Mouse (Mus musculus) G1E (cell line): Measurements from ENCODE around the gene Angpt4. TPM values are rescaled to one million over a fixed set of nuclear protein-coding genes. Genes with fewer than 3 reads are reported as not detected.

Experiments
- ATAC-seq: 2 replicates; pipeline ENCODE4 v1.8.0; 2016; ENCODE audit warnings: mild to moderate bottlenecking; ENCODE audit not compliant: insufficient number of reproducible peaks, poor library complexity, low FRiP score, severe bottlenecking; ENCODE audit errors: extremely low read depth
- DNase-seq: peaks from one replicate; pipeline ENCODE4 v3.0.0; 2012; ENCODE audit warnings: low spot score
- H3K27me3 ChIP-seq: 2 replicates; pipeline ENCODE4 v1.6.1; 2012; ENCODE audit warnings: mild to moderate bottlenecking, low read length, inconsistent platforms; ENCODE audit not compliant: insufficient read depth
- H3K36me3 ChIP-seq: replicated peaks from 2 replicates; pipeline ENCODE3; 2012; ENCODE audit warnings: mild to moderate bottlenecking, inconsistent platforms
- H3K4me1 ChIP-seq: 2 replicates; pipeline ENCODE4 v1.6.1; 2012; ENCODE audit warnings: low read depth, low read length, inconsistent platforms, mixed read lengths; ENCODE audit not compliant: insufficient read depth
- H3K4me3 ChIP-seq: 2 replicates; pipeline ENCODE4 v1.5.1; 2012; ENCODE audit warnings: low read depth, mild to moderate bottlenecking, inconsistent platforms, low read length, moderate library complexity, mixed read lengths
- H3K9me3 ChIP-seq: replicated peaks from 2 replicates; pipeline ENCODE4 v1.6.1; 2012; ENCODE audit warnings: inconsistent platforms
- CTCF ChIP-seq: IDR thresholded peaks from 2 replicates; pipeline ENCODE4 v1.5.1; 2012; ENCODE audit warnings: low read depth, low read length, inconsistent platforms, mixed read lengths
- GATA1 ChIP-seq: IDR thresholded peaks from 2 replicates; pipeline ENCODE4 v1.6.1; 2012; ENCODE audit warnings: borderline replicate concordance, low read length, inconsistent platforms, mixed read lengths
- GATA2 ChIP-seq: IDR thresholded peaks from 2 replicates; pipeline ENCODE4 v1.6.1; 2012; ENCODE audit warnings: low read depth, low read length, inconsistent platforms, borderline replicate concordance
- POLR2AphosphoS5 ChIP-seq: IDR thresholded peaks from 2 replicates; pipeline ENCODE4 v1.6.1; 2012; ENCODE audit warnings: low read depth, low read length, inconsistent platforms; ENCODE audit not compliant: insufficient replicate concordance
- TAL1 ChIP-seq: conservative IDR thresholded peaks from 2 replicates; pipeline ENCODE4 v1.6.1; 2012; ENCODE audit warnings: low read depth, low read length, inconsistent platforms, mixed read lengths
- polyA plus RNA-seq: library from polyadenylated mRNA; stranded (reverse); fragments of >175 nt; gene quantifications from 2 replicates; pipeline ENCODE4 v1.2.3, GENCODE M21; 2012
- total RNA-seq, 2 experiments: library from RNA; stranded (forward) in 1 of 2; stranded (reverse) in 1 of 2; fragments of 200-1000 nt in 1 of 2; fragments of >200 nt in 1 of 2; fragmentation: Nextera tagmentation in 1 of 2; gene quantifications; 2 replicates each; pipeline ENCODE4 v1.2.3; 2014 to 2017

Angpt4 gene
- total and polyA plus RNA-seq, 3 experiments: not detected

DNA sequence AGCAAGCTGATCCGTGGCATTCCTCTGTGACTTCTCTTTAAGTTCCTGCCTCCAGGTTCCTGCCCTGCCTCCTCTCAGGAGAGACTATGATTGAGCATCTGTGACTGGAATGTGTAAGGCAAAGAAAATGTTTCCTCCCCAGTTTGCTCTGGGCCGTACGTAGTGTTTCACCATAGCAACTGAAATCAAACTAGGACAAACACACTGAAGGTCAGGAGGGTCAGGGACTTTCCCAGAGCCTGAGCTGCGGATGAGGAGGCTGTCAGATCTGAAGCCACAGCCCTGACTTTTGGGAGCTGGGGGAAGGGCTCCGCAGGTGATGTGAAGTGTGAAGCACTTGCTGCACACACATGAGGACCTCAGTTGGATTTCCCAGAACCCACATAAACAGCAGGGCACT, 48.3 kb downstream of the Angpt4 start:
- H3K36me3 ChIP-seq: no peaks in the 10 kb centered on the region
- 0 out of 2 replicates have a peak, but pooled peaks cover 3% of the 10 kb centered on the region for H3K4me1 ChIP-seq
- no peaks in the 10 kb centered on the region for H3K9me3 ChIP-seq
- no peak for ATAC-seq
- no peak for TF ChIP-seq CTCF
- no peak for TF ChIP-seq GATA2
- TF ChIP-seq POLR2AphosphoS5: no peak
- no peak for TF ChIP-seq TAL1
- no peak for TF ChIP-seq GATA1
- no peak overlapping the region for H3K4me3 ChIP-seq
- H3K27me3 ChIP-seq: no peaks in the 10 kb centered on the region
- no peak for DNase-seq

DNA sequence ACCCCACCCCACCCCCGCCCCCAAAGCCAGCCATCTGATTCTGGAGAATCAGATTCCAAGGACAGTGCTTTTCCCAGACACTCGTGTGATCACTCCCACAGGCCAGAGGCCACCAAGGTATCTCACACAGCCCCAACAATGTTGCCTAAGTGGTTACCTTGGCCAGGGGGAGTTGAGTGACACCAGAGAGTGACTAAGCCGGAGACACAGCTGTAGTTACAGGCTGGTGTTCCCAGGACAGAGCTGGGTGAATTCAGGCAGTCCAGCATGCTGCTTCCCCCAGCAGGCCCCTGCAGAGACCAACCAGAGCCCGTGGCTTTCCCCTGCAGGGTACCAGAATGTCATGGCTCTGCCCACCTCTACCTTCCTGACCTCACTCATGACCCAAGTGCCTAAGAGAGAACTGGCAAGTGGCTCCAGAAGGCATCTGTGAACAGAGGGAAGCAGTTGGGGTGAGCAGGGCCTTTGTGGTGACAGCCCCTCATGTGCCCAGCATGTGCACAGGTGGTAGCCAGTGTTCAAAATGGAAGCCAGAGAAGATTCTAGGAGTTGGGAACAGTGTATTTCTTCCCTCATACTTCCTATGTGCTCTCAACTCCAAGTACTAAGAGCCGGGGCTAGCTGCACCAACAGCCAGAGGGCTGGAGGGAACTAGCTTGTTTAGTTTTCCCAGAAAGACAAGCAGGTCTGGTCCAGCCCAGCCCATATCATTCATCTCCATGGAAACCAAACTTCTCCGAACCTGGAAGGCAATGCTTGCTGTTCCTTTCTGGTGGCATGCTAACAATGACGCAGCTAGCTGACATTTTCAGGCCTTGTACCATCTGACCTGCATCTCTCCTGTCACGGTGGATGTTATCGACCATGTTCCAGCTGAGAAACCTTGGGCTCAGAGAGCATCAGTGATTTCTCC, 50.5 kb downstream of the Angpt4 start:
- Histone ChIP-seq H3K4me3 (no peak overlapping the region), H3K9me3 (no peaks in the 10 kb centered on the region), H3K27me3 (no peaks in the 10 kb centered on the region), H3K36me3 (no peaks in the 10 kb centered on the region), H3K4me1 (0 out of 2 replicates have a peak, but pooled peaks cover 3% of the 10 kb centered on the region)
- ATAC-seq: no peak
- no peak for DNase-seq
- no peak for TF ChIP-seq POLR2AphosphoS5
- TF ChIP-seq GATA2: no peak
- TF ChIP-seq CTCF: no peak
- TF ChIP-seq GATA1: no peak
- TF ChIP-seq TAL1: no peak

DNA sequence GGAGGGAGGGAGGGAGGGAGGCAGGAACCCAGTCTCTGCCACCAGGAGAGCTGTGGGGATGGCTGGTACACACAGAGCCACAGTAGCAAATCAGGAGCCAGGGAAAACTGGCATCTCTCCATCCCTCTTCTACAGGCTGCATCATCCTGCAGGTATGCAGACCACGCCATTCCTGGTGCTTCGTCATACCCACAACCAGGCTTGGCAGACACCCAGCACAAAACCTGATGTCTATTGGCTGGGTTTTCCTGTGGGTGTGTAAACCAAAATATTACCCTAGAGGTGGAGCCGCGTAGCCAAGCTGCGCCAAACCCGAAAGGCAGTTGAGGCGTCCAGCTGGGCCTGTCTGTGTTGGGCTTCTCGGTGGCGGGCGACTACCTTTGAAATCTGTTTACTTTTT, 51.5 kb downstream of the Angpt4 start:
- DNase-seq (no peak), ATAC-seq (no peak)
- Histone ChIP-seq H3K36me3 (peaks cover 4% of the 10 kb centered on the region), H3K4me1 (0 out of 2 replicates have a peak, but pooled peaks cover 3% of the 10 kb centered on the region), H3K4me3 (no peak overlapping the region), H3K9me3 (no peaks in the 10 kb centered on the region), H3K27me3 (no peaks in the 10 kb centered on the region)
- TF ChIP-seq GATA1: no peak
- no peak for TF ChIP-seq POLR2AphosphoS5
- no peak for TF ChIP-seq CTCF
- TF ChIP-seq GATA2: no peak
- no peak for TF ChIP-seq TAL1

DNA sequence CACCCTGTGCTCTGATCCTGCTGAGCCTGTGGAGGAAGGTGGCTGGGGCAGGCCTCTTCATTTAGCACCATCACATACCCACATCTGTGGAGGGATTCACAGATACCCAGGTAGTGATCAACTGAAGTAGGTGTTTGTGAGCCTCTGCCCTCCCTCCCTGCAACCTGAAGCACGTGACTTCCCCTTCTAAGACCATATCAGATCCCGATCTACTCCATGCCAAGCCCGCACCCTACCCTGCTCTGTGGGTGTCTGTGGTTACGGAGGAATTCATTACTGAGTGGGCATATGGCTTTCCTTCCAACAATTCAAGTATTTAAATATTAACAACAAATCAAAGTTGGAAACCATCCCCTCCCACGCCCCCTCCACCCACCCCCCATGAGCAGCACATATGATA, 52.3 kb downstream of the Angpt4 start:
- TF ChIP-seq POLR2AphosphoS5 (no peak), CTCF (no peak), TAL1 (no peak), GATA1 (no peak)
- no peak for ATAC-seq
- H3K4me1 ChIP-seq: peaks cover 6% of the 10 kb centered on the region; the same call in 1 of the 2 replicates

DNA sequence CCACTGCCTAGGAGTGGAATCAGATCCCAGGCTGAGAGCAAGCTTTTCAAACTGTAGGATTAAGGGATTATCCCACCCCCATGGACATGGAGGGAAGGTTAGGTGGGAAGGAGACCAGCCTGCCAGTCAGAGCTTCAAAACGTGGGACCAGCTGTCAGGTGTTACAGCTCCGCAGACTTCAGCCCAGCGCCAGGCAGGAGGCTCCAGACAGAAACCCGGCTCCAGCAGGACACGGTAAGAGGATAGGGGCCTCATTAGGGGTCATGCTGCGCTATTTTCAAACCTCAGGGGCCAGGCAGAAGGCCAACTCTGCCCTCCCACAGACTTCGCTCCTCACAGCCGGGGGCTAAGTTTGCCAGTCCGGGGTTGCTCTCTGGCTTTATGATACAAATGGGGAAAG, 53.0 kb downstream of the Angpt4 start:
- no peaks in the 10 kb centered on the region for H3K27me3 ChIP-seq
- ATAC-seq (no peak), DNase-seq (no peak)
- H3K36me3 ChIP-seq: peaks cover 18% of the 10 kb centered on the region
- TF ChIP-seq GATA1: no peak
- TF ChIP-seq GATA2: no peak
- TF ChIP-seq CTCF: no peak
- TF ChIP-seq POLR2AphosphoS5: no peak
- no peak for TF ChIP-seq TAL1
- no peaks in the 10 kb centered on the region for H3K9me3 ChIP-seq
- H3K4me1 ChIP-seq: peaks cover 6% of the 10 kb centered on the region; the same call in 1 of the 2 replicates
- no peak overlapping the region for H3K4me3 ChIP-seq

More for the DNA sequence above, 52.3 kb downstream of the Angpt4 start:
- peaks cover 11% of the 10 kb centered on the region for H3K36me3 ChIP-seq
- H3K4me3 ChIP-seq: no peak overlapping the region
- no peak for DNase-seq
- H3K9me3 ChIP-seq: no peaks in the 10 kb centered on the region
- no peaks in the 10 kb centered on the region for H3K27me3 ChIP-seq

DNA sequence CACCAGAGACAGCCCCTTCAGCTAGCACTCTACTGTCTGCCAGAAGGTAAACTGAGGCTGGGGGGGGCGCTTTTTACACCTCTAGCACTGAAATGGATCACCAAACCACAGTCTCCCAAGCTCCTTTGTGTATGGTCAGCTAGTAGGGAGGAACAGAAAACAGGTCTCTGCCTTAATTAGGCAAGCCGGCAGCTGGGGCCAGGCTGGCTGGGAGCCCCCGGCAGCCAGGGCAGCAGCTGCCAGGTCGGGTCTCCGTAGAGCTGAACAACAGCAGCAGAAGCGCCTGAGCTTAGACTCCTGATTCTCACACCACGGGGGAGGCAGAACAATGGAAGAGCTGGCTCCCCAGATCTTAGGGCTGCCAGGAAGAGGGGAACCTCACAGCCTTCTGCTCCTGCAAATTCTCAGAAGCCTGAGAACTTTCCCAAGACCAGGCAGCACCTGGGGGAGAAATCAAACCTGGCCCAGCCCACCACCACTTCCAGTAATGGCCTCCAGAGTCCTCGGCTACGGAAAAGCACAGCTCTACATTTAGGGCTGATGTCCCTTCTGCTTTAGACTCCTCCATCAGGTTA, 56.3 kb downstream of the Angpt4 start:
- Histone ChIP-seq H3K36me3 (peaks cover 51% of the 10 kb centered on the region), H3K27me3 (no peaks in the 10 kb centered on the region), H3K9me3 (no peaks in the 10 kb centered on the region), H3K4me1 (peaks cover 14% of the 10 kb centered on the region), H3K4me3 (no peak overlapping the region)
- TF ChIP-seq GATA2 (no peak), GATA1 (no peak), POLR2AphosphoS5 (no peak)
- DNase-seq (no peak), ATAC-seq (no peak)
